Mouse (Mus musculus): ENCODE results near the gene Ly86. TPM values are rescaled to one million over a fixed set of nuclear protein-coding genes. Genes with fewer than 3 reads are reported as not detected.

Ly86 gene
- total and polyA plus RNA-seq, 2 experiments from 2014 or later, result 11.0 to 11.5 TPM

- Histone ChIP-seq H3K27ac (ENCODE audit: low read depth, low read length) (no peak overlapping the region), H3K4me3 (ENCODE audit: low read depth, low read length) (no peak overlapping the region), H3K4me1 (ENCODE audit: insufficient read depth, low read length) (no peaks in the 10 kb centered on the region; the same call in 1 of the 2 replicates), H3K27me3 (ENCODE audit: insufficient read depth, low read length) (peaks cover 4% of the 10 kb centered on the region; the same call in 1 of the 2 replicates), H3K36me3 (ENCODE audit: insufficient read depth, low read length) (no peaks in the 10 kb centered on the region), H3K9ac (replicated peaks; ENCODE audit: low read length, poor library complexity, severe bottlenecking) (no peak overlapping the region), H3K9me3 (ENCODE audit: low read length) (peaks cover under 1% of the 10 kb centered on the region; the same call in 1 of the 2 replicates), H3K4me2 (ENCODE audit: low read depth, low read length, poor library complexity, severe bottlenecking) (no peak overlapping the region)
- 75% methylated on average over 8 of the region's 8 CpGs for WGBS
- no peak for DNase-seq (ENCODE audit: low spot score)
- ATAC-seq (ENCODE audit: low FRiP score), result no peak
- TF ChIP-seq CTCF (IDR thresholded peaks at IDR 0.05), result no peak
Measured at GRCm38 (mm10) chr13:37429661-37430271, 84.8 kb downstream of the Ly86 start.

DNA sequence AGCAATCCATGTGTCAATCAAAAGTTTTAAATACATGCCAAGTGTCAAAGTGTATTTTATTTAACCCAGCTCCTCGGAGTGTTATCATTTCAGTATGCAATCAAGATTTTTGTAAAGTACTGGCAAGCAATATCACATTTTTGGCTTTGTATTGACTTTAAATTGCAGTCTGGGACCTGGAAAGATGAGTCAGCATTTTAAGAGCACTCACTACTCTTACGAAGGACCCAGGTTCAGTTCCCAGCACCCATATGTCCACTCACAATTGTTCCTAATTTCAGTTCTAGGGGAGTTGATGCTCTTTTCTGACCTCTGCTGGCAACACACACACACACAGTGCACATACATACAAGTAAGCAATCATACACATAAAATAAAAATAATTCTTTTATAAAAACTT is 86.7 kb downstream of the Ly86 start:
- H3K4me2 ChIP-seq (ENCODE audit: low read depth, low read length, poor library complexity, severe bottlenecking), result no peak overlapping the region
- no peak overlapping the region for H3K9ac ChIP-seq (replicated peaks; ENCODE audit: low read length, poor library complexity, severe bottlenecking)
- H3K36me3 ChIP-seq (ENCODE audit: insufficient read depth, low read length), result no peaks in the 10 kb centered on the region
- no peak overlapping the region for H3K27ac ChIP-seq (ENCODE audit: low read depth, low read length)
- no peak for DNase-seq (ENCODE audit: low spot score)
- WGBS, result 91% methylated on average over 2 of the region's 2 CpGs
- no peaks in the 10 kb centered on the region; the same call in 1 of the 2 replicates for H3K4me1 ChIP-seq (ENCODE audit: insufficient read depth, low read length)
- TF ChIP-seq CTCF (IDR thresholded peaks at IDR 0.05), result no peak
- H3K4me3 ChIP-seq (ENCODE audit: low read depth, low read length), result no peak overlapping the region
- no peaks in the 10 kb centered on the region for H3K9me3 ChIP-seq (ENCODE audit: low read length)
- H3K27me3 ChIP-seq (ENCODE audit: insufficient read depth, low read length), result peaks cover 18% of the 10 kb centered on the region
- ATAC-seq (ENCODE audit: low FRiP score), result no peak

DNA sequence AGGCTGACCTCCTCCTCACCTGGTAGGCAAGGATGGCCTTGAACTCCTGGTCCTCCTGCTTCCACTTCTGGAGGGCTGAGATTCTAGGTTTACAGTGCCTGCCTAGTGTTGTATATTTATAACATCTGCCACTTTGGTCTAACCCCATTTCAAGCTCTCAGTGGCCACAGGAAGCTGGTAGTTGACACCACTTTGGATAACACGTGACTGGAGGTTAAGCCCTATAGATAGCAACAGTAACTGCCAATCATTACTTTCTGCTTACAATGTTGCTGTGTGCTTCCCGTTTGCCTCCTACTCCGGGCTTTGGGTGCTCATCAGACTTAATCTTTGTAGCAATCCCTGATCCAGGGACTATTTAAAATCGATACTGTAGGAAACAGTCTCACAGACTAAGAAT is 87.6 kb downstream of the Ly86 start:
- TF ChIP-seq CTCF (IDR thresholded peaks at IDR 0.05), result no peak
- WGBS, result 50% methylated on average over 4 of the region's 4 CpGs

DNA sequence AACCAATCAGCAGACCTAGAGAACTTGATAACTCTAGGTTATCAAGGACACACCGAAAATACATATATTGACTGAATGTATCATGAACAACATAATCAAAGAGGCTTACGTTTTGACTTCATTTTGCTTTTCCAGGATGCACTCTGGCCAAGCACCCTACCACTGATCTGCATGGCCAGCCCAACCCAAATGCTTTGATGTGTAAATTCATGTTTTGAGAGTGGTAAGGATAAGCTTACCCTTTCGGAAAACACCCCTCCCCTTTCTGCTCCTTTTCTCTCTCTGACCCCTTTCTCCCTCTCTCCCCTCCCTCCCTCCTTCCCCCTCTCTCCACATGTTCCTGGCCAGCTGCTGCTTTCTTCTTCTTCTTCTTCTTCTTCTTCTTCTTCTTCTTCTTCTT is 88.1 kb downstream of the Ly86 start:
- ATAC-seq (ENCODE audit: low FRiP score), result no peak
- no peak overlapping the region for H3K27ac ChIP-seq (ENCODE audit: low read depth, low read length)
- H3K9me3 ChIP-seq (ENCODE audit: low read length), result no peaks in the 10 kb centered on the region
- WGBS, result 36% methylated on average over 3 of the region's 3 CpGs
- no peak overlapping the region for H3K4me2 ChIP-seq (ENCODE audit: low read depth, low read length, poor library complexity, severe bottlenecking)
- no peak for DNase-seq (ENCODE audit: low spot score)
- TF ChIP-seq CTCF (IDR thresholded peaks at IDR 0.05), result no peak
- no peak overlapping the region for H3K9ac ChIP-seq (replicated peaks; ENCODE audit: low read length, poor library complexity, severe bottlenecking)
- no peaks in the 10 kb centered on the region; the same call in 1 of the 2 replicates for H3K4me1 ChIP-seq (ENCODE audit: insufficient read depth, low read length)
- peaks cover 27% of the 10 kb centered on the region for H3K27me3 ChIP-seq (ENCODE audit: insufficient read depth, low read length)
- no peaks in the 10 kb centered on the region for H3K36me3 ChIP-seq (ENCODE audit: insufficient read depth, low read length)
- no peak overlapping the region for H3K4me3 ChIP-seq (ENCODE audit: low read depth, low read length)

More for the DNA sequence above, 87.6 kb downstream of the Ly86 start:
- Histone ChIP-seq H3K4me3 (ENCODE audit: low read depth, low read length) (no peak overlapping the region), H3K27ac (ENCODE audit: low read depth, low read length) (no peak overlapping the region), H3K27me3 (ENCODE audit: insufficient read depth, low read length) (peaks cover 23% of the 10 kb centered on the region), H3K4me1 (ENCODE audit: insufficient read depth, low read length) (no peaks in the 10 kb centered on the region; the same call in 1 of the 2 replicates), H3K4me2 (ENCODE audit: low read depth, low read length, poor library complexity, severe bottlenecking) (no peak overlapping the region), H3K36me3 (ENCODE audit: insufficient read depth, low read length) (no peaks in the 10 kb centered on the region), H3K9ac (replicated peaks; ENCODE audit: low read length, poor library complexity, severe bottlenecking) (no peak overlapping the region), H3K9me3 (ENCODE audit: low read length) (no peaks in the 10 kb centered on the region)
- DNase-seq (ENCODE audit: low spot score), result no peak
- ATAC-seq (ENCODE audit: low FRiP score), result no peak

GRCm38 (mm10) chr13:37433730-37434129 is 88.7 kb downstream of the Ly86 start:
- H3K9me3 ChIP-seq (ENCODE audit: low read length), result no peaks in the 10 kb centered on the region
- H3K36me3 ChIP-seq (ENCODE audit: insufficient read depth, low read length), result no peaks in the 10 kb centered on the region
- 20% methylated on average over 3 of the region's 3 CpGs for WGBS
- H3K4me3 ChIP-seq (ENCODE audit: low read depth, low read length), result no peak overlapping the region
- no peak overlapping the region for H3K27ac ChIP-seq (ENCODE audit: low read depth, low read length)
- DNase-seq (ENCODE audit: low spot score), result no peak
- H3K4me2 ChIP-seq (ENCODE audit: low read depth, low read length, poor library complexity, severe bottlenecking), result peak overlapping the region; percentile 64; the same call in 1 of the 2 replicates
- no peak for TF ChIP-seq CTCF (IDR thresholded peaks at IDR 0.05)
- no peak overlapping the region for H3K9ac ChIP-seq (replicated peaks; ENCODE audit: low read length, poor library complexity, severe bottlenecking)
- ATAC-seq (ENCODE audit: low FRiP score), result no peak
- H3K4me1 ChIP-seq (ENCODE audit: insufficient read depth, low read length), result no peaks in the 10 kb centered on the region; the same call in 1 of the 2 replicates
- peaks cover 27% of the 10 kb centered on the region for H3K27me3 ChIP-seq (ENCODE audit: insufficient read depth, low read length)

- H3K27me3 ChIP-seq (ENCODE audit: insufficient read depth, low read length), result peaks cover 27% of the 10 kb centered on the region
- under 1% methylated on average over 19 of the region's 19 CpGs for WGBS
- H3K4me1 ChIP-seq (ENCODE audit: insufficient read depth, low read length), result no peaks in the 10 kb centered on the region; the same call in 1 of the 2 replicates
- ATAC-seq (ENCODE audit: low FRiP score) (peak; percentile 69; the same call in 1 of the 2 replicates), DNase-seq (ENCODE audit: low spot score) (peak; percentile 89)
- peak overlapping the region; percentile 64 for H3K4me2 ChIP-seq (ENCODE audit: low read depth, low read length, poor library complexity, severe bottlenecking)
- H3K9me3 ChIP-seq (ENCODE audit: low read length), result no peaks in the 10 kb centered on the region
- H3K4me3 ChIP-seq (ENCODE audit: low read depth, low read length), result peak overlapping the region; percentile 37
- TF ChIP-seq CTCF (IDR thresholded peaks at IDR 0.05), result peak; percentile 86
- H3K9ac ChIP-seq (replicated peaks; ENCODE audit: low read length, poor library complexity, severe bottlenecking), result peak overlapping the region; percentile 45; the same call in 1 of the 2 replicates
- no peak overlapping the region for H3K27ac ChIP-seq (ENCODE audit: low read depth, low read length)
- no peaks in the 10 kb centered on the region for H3K36me3 ChIP-seq (ENCODE audit: insufficient read depth, low read length)
Measured at GRCm38 (mm10) chr13:37434137-37434772, 89.2 kb downstream of the Ly86 start.

Measured in midbrain, postnatal 0 days (tissue).